Mouse (Mus musculus): Measurements from ENCODE around the gene Zfp958. TPM values are rescaled to one million over a fixed set of nuclear protein-coding genes. Genes with fewer than 3 reads are reported as not detected.

Gene Zfp958
- total RNA-seq, 2 experiments from 2014 or later, result 11.3 to 14.4 TPM

- DNase-seq (ENCODE audit: low spot score in 2 of 2), result peak; percentile 12 to 18
- intact Hi-C loops (cut with DNase I), result loop anchor here (5.0 kb wide), 1 partner anchor 67 kb away; the partner anchor contains the start of gene Zfp958
These were observed 66.1 kb downstream of the Zfp958 start for GRCm38 (mm10) chr8:4678908-4679545.

- intact Hi-C loops (cut with DNase I), result loop anchor here (5.0 kb wide), 1 partner anchor 67 kb away; the partner anchor contains the start of gene Zfp958
- no peak for DNase-seq (ENCODE audit: low spot score in 2 of 2)
These were observed 66.8 kb downstream of the Zfp958 start for GRCm38 (mm10) chr8:4679796-4680195.

Other genes with a start within 250 kb of the Zfp958 start
- 10 to 100 TPM; 40.8 to 51.6 TPM for gene Cers4, start 120.1 kb upstream of the Zfp958 start, total RNA-seq (2021)
- under 1 TPM; 0.59 to 0.62 TPM for gene Shcbp1, start 166.4 kb downstream of the Zfp958 start, total RNA-seq (2021)

Data from left cerebral cortex, postnatal 36 days (tissue).